Mouse (Mus musculus) layer of hippocampus, postnatal 10 days (tissue): ENCODE data around the gene Macrod2. TPM values are rescaled to one million over a fixed set of nuclear protein-coding genes. Genes with fewer than 3 reads are reported as not detected.

ENCODE experiments used
- DNase-seq, 2 experiments: peaks; one replicate each; pipeline ENCODE4 v3.0.0; 2021; ENCODE audit warnings: low spot score in 2 of 2
- long read RNA-seq: library from polyadenylated mRNA; stranded (forward); transcript quantifications from one replicate; pipeline ENCODE4 v2.0.0, GENCODE M21; 2023
- total RNA-seq, 2 experiments: library from RNA; stranded (reverse); gene quantifications; 2 replicates each; pipeline ENCODE4 v1.2.3; 2021

The Macrod2 gene
- total RNA-seq, result 10 to 100 TPM; 58.4 to 70.5 TPM
- long read RNA-seq, transcript Macrod2-204 (4 exons, 3,554 nt), result major isoform, 32 of 55 reads
- long read RNA-seq, partial matches to known transcripts, result 13 of 55 reads
- long read RNA-seq, other reads (novel, unspliced or antisense), result 9 of 55 reads

GRCm38 (mm10) chr2:140395179-140395578 is at the start of gene Macrod2:
Gene Macrod2, plus strand, starts transcription at chr2:140395309.
- peak; percentile 98 to 99 for DNase-seq

GRCm38 (mm10) chr2:140359905-140360304 is 35.2 kb upstream of the Macrod2 start:
- no peak for DNase-seq

DNA sequence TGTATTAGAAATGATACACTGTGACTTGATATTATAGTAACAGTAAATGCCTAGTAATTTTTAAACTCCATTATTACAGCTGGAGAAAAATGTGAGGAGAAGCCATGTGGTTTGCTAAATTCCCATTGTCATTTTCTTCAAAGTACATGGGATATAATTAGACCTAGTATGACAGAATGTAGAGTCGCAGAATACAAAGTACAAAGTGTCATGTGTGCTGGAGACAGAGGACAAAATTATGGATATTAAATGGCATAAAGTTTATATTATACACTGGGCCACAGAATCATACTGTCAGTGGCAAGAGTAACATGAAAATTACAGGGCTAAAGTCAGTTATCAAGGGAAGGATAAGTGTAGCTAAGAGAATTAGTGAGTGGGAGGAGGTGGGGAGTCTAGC is 30.3 kb upstream of the Macrod2 start:
- no peak for DNase-seq

DNA sequence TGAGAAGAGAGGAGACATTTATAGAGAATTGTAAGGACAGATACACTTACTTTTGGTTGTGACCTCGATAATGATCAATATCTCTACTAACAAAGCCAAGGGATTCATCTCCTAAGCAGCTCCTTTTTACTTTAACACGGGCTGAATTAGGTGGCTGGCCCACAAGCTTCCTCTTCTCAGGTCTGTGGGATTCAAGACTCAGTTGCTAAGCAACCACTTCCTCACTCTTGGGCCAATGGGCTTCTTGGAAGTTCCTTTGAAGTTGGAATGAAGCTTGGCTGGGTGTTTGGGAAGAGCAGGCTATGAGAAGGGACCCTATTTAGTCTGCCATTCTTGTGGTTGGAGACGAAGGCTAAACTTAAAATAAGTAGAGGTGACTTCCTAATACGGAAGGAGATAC is 5.6 kb upstream of the Macrod2 start, which contains the start of gene Sel1l2:
Gene Sel1l2 (minus strand): TSS at position 182 of the 400 bp plus-strand sequence.
- DNase-seq, result no peak

DNA sequence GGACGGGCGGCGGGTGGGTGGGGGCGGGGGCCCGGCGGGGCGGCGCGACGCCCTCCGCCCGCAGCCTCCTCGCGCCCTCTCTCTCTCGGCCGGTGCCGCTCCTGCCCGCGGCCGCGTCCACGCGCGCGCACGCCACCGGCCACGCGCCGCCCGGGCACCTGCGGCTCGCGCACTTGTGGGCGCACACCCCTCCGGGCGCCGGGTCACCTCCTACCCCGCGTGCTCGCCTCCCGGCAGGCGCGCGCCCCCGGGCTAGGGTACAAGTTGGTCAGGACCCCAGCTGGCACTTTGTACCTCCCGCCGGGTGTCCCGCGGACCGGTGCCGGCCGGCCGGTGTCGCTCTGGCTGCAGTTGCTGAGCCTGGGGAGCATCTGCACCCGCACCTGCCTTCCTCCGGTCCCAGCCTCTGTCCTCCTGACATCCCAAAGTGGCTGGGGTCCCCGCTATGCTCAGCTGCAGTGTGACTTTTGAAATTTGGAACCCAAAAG is 679 bp downstream of the Macrod2 start:
- DNase-seq, result peak; percentile 28 to 45

- DNase-seq, result no peak
Measured at GRCm38 (mm10) chr2:140425844-140426243, 30.7 kb downstream of the Macrod2 start.

- peak; percentile 6 to 15 for DNase-seq
Measured at GRCm38 (mm10) chr2:140427283-140427682, 32.2 kb downstream of the Macrod2 start.

- DNase-seq, result no peak
Measured at GRCm38 (mm10) chr2:140439081-140439480, 44.0 kb downstream of the Macrod2 start.

DNA sequence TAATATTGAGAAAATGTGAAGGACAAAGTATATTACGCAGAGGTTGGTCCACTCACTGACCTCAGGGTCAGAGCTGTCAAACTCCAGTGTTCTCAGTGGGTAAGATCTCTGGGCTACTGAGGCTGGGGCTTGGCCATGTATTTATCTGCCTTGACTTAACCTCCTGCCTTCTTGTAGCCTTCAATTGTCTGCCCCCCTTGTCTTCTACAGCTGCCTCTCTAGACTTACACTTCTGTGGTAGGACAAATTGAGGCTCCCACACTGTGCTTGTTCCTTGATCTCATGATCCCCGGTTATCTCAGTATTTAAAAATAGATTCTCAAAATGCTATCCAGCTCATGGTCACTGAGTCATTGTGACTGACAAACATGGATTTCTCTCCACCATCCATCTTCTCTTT is 53.5 kb downstream of the Macrod2 start:
- DNase-seq, result no peak

- DNase-seq, result no peak
Measured at GRCm38 (mm10) chr2:140475770-140476169, 80.7 kb downstream of the Macrod2 start.

DNA sequence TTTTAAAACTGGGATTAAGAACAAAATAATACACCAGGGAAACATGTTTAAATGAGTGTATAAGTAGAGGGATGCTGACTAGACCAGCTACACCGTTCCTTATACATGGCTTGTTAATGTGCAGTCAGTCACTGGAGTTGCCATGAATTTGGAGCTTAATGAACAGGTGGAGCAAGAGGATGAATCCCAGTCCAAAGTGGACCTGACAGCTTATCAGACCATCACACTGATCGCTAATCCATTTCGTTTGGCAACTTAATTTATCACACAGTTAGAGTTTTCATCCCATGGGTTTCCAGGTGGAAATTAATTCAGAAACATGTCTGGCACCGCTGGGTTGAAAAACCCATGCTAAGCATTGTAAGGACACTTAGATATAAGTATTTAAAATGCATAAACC is 81.8 kb downstream of the Macrod2 start:
- DNase-seq, result no peak

- DNase-seq, result no peak
Measured at GRCm38 (mm10) chr2:140482604-140483003, 87.5 kb downstream of the Macrod2 start.

DNA sequence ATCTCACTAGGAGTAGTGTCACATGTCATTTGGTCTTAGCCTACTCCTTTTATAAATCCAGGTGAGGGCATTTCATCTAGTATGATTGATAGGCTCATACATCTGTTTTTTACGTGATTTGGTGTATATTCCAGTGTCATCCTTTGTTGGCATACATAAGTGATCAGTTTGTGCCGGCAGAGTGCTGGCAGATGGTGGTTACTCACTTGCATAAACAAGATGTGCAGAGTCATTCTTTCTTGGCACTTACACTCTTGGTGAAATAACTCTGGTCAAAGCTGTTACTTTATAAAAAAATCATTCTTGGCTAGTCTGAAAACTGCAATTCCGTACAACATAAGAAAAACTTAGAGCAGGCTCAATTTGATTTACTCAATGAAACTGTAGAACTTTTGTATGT is 102.6 kb downstream of the Macrod2 start:
- DNase-seq, result no peak

GRCm38 (mm10) chr2:140500951-140501350 is 105.8 kb downstream of the Macrod2 start:
- DNase-seq, result peak; percentile 58 to 60

DNA sequence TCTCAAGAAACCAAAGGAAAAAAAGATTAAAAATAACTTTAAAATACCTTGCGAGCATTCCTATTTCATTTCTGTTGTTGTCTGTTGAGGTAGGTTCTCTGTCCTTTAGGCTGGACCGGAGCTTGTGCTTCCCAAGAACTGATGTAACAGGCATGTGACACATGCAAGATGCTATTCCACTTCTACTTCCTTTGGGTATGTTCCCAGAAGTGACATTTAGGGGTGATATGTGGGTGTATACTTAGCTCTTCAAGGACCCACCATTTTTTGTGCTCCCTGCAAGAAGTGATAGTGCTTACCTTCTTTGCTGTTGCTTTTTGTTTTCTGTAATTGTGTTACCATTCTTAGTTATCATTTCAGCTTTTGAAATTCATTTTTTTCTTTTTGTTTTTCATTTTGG is 126.4 kb downstream of the Macrod2 start:
- DNase-seq, result no peak

DNA sequence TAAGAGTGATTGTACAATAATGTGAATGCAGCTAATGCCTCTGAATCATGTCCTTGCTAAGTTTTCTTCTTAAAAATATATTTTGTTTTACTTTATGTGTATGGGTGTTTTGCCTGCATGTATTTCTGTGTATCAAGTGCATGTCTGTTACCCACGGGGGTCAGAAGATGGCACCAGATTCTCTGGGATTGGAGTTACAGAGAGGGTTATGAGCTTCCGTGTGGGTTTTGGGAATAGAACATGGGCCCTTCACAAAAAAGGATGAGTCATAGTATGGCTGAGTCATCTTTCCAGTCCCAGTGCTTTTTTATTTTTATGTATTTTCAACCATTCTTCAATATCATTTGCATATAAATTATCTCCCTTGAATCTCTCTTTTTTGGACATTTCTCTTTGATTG is 135.1 kb downstream of the Macrod2 start:
- DNase-seq, result no peak

GRCm38 (mm10) chr2:140532024-140532423 is 136.9 kb downstream of the Macrod2 start:
- no peak for DNase-seq

GRCm38 (mm10) chr2:140532859-140533519 is 137.9 kb downstream of the Macrod2 start:
- DNase-seq, result no peak

DNA sequence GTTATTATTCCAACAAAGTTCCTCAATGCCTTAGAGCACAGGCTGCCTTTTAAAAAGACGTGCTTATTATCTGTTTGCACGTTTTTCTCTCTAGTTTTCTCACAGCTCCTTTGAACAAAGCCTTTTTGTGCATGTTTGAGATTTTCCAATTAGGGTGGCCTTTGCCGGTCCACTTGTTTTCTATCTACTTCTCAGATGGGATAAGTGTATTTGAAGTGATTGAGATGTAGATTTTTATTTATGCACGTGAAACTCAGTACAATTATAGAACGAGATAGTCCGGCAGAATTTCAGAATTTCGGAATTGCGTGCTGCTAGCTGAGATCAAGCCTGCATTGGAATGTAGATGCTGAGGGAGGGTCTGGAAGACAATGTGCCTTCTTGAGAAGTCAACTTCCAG is 138.5 kb downstream of the Macrod2 start:
- DNase-seq, result no peak

DNA sequence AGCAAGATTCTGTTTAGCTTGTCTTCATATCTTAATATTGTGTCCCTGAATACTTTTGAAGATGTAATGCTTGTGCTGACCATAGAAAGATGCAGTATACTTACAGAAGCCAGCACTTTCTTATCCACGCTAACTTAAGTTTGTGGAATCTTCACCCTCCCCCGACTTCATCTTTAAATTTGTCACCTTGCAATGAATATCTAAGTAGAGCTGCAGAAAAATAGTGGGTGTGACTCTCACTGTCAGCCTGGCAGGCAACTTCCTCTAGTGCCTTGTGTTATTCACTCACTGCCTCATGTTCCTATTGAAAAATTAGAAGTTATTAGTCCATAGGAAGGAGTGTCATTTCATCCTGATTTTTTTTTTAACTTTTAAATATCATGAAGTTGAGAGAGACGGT is 139.5 kb downstream of the Macrod2 start:
- DNase-seq, result no peak

- peak in 1 of 2 experiments; percentile 16 for DNase-seq
Measured at GRCm38 (mm10) chr2:140535832-140536571, 140.9 kb downstream of the Macrod2 start.

DNA sequence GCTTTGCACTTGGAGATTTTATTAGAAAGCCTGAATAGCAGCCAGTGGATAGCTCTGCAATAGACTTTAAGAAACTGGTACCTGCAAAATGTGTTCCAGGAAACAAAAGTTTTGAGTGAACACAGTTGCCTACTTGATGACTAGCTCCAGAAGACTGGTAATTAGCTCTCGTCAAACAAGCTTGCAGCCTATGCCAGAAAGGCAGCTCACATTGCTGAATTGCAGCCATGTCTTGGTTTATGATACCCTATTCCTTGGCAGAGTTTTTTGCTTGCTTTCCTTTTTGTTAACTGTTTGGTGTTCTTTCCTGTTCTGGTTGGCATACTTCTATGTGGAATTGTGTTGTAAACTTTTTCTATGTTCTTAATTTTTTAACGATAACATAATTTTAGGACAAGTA is 154.2 kb downstream of the Macrod2 start:
- no peak for DNase-seq
